Mouse (Mus musculus): ENCODE measurements around the gene Ddx23. TPM values are rescaled to one million over a fixed set of nuclear protein-coding genes. Genes with fewer than 3 reads are reported as not detected.
A peak's percentile ranks its signal among the peaks of the same experiment; 100 is the strongest.

Ddx23 gene
- total RNA-seq, 1 experiment from 2014 or later, result 85.2 TPM

DNA sequence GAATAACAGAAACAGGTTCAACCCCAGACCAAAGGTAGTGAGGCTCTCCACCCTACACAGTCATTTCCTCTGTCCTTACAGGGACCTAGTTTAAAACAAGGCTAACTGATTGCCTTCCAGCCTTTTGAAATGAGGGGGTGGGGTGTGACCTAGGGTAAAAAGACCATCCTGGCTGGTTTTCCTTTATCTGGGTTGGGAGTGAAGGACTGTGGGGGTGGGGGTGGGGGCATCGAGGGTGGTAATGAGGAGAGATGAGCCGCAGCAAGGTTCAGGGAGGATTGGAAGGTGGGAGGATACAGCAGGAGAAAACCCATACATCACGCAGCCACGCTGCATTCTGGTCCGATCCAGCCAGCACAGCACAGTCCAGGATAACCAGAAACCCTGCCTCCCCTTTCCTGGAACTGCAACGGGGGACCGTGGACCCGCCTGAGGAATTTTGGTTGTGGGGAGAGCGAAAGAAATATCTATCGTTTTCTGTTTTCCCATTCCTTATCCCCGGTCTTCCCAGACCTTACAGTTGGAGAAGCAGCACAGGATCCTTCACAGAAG, 12.4 kb upstream of the Ddx23 start:
- no peak for DNase-seq

- no peak for DNase-seq
These were observed 11.7 kb upstream of the Ddx23 start for GRCm38 (mm10) chr15:98674284-98674993.

GRCm38 (mm10) chr15:98673732-98674131, 11.0 kb upstream of the Ddx23 start:
- no peak for DNase-seq

- peak; percentile 75 for DNase-seq
These were observed 9.9 kb upstream of the Ddx23 start for GRCm38 (mm10) chr15:98672592-98672991.

GRCm38 (mm10) chr15:98664042-98664907, 1.6 kb upstream of the Ddx23 start:
- DNase-seq, result no peak

- DNase-seq, result no peak
These were observed 512 bp downstream of the Ddx23 start for GRCm38 (mm10) chr15:98662198-98662566.

DNA sequence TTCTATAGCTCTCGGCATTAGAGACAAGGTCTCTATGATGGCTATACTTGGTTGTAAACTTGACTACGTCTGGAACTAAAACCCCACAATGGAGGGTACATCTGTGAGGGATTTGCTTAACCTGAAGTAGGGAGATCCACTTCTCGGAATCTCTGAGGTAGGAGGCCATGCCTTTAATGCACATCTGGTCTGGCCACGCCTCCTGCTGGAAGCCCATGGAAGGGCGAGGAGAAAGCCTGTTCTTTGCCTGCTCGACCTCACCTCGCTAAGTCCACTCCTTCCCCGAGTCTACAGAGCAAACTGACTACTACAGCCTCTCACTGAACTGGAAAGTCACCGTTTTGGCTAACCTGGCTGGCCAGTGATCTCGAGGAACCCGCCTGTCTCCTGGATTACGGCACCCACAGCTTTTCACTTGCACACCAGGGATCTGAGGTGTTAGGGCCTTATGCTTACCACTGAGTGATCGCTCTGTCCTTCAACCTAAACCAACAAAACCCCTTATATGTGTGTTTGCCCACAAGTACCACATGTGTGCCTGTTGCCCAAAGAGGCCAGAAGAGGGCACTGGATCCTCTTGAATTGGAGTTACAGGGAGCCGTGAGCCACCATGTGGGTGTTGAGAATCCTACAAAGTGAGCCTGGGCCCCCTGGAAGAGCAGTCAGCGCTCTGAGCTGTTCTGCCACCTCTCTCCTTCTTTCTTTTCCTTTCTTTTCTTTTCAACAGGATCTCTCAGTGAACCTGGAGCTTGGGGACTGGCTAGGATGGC, 5.5 kb downstream of the Ddx23 start:
- DNase-seq, result no peak

- no peak for DNase-seq
These were observed 10.5 kb downstream of the Ddx23 start for GRCm38 (mm10) chr15:98652174-98652573.

GRCm38 (mm10) chr15:98651431-98651830, 11.3 kb downstream of the Ddx23 start:
- DNase-seq, result no peak

GRCm38 (mm10) chr15:98648071-98648470, 14.6 kb downstream of the Ddx23 start:
- no peak for DNase-seq

DNA sequence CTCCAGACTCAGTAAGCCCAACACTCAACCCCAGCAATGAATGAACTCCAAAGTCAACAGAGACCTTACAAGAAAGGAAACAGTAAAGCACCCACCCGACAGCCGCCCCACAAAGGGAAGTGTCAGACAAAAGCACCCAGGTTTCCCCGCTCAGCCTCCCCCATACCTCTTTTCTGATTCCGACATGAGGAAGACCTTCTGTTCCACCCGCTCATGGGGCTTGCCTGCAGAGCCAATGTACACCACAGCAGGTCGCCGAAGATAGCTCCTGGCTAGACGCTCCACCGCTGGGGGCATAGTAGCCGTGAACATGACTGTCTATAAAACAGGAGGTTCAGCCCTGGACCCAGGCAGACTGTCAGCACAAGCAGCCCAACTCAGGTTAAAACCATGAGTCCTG, 15.4 kb downstream of the Ddx23 start:
- no peak for DNase-seq

GRCm38 (mm10) chr15:98646737-98647136, 16.0 kb downstream of the Ddx23 start:
- no peak for DNase-seq

GRCm38 (mm10) chr15:98645057-98646026, 17.4 kb downstream of the Ddx23 start:
- no peak for DNase-seq

DNA sequence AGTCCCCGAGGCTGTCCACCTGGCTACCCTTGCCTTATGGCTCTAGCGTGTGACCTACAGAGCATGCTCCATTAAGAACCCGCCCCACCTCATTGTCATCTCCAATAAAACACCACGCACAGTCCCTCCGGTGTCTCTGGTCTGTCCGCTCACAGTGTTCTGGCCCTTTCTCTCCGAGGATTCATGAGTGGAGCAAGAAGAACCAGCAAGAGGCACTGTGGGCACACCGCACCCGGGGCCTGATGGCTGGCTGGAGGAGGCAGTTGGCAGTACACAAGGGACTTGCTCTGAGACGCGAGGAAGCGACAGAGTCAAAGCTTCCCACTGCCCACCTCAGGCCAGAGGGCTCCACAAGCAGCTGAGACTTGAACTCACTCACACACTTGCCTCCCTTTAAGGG, 18.3 kb downstream of the Ddx23 start:
- no peak for DNase-seq

- DNase-seq, result no peak
These were observed 22.5 kb downstream of the Ddx23 start for GRCm38 (mm10) chr15:98640157-98640556.

DNA sequence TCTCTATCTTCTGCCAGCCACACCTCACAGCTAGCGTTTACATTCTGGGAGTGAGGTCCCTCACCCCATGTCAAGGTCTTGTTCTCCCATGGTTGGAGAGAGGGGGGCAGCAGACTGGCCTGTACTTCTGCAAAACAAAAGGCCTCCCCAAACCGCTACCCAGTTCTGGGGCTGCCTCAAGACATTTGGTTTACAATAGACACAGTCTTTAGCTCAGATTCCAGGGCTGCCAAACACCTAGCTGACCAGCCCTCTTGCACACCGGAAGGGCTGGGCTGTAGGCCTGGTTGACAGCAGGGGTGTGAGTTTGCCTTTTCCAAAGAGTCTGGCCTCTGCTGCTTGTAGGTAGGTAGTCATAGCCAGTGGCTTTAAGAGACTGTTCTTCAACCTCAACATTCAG, 25.5 kb downstream of the Ddx23 start:
- no peak for DNase-seq

GRCm38 (mm10) chr15:98636517-98636916, 26.2 kb downstream of the Ddx23 start:
- peak; percentile 35 for DNase-seq

DNA sequence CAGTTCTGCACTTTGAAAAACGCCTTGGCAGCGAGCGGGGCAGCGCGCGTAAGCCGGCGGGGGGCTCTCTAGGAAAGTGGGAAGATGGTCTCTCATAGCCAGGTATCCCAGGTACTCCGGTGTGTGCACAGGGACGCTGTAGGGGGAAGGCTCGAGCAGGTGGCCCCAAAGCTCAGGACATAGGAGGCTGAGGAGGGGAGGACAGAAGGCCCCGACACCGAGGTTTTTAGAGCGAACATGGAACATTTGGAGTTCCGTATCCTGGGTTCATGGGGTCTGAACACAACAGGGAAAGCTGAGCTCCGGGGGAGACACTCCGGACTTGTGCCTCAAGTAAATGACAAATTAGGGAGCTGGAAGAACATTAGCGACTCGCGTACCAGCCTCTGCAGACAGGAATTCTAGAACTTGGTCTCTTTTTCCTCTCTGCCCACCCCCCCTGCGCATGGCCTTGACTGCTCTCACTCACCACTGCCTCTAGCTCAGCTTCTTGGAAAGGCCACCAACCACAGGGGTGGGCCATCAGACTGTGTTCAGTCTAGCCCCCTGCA, 27.3 kb downstream of the Ddx23 start:
- peak; percentile 59 for DNase-seq

- DNase-seq, result peak; percentile 85
These were observed 28.1 kb downstream of the Ddx23 start for GRCm38 (mm10) chr15:98634541-98635081.

- DNase-seq, result no peak
These were observed 28.7 kb downstream of the Ddx23 start for GRCm38 (mm10) chr15:98633822-98634470.
